Mouse (Mus musculus) heart, embryonic 11.5 days (tissue): ENCODE data around the gene Pla1a. TPM values are rescaled to one million over a fixed set of nuclear protein-coding genes. Genes with fewer than 3 reads are reported as not detected.

Experiments
- ATAC-seq: fragments of 200-750 bp; cut with Nextera tagmentation; replicated peaks from 2 replicates; pipeline ENCODE4 v1.8.0; 2017; ENCODE audit warnings: moderate library complexity; ENCODE audit not compliant: insufficient number of reproducible peaks, low FRiP score, low TSS enrichment
- H3K27ac ChIP-seq: fragments of 300-500 bp; sonication (generic); 2 replicates; pipeline ENCODE4 v1.5.1; 2014; ENCODE audit warnings: mild to moderate bottlenecking, low read depth, low read length
- H3K27me3 ChIP-seq: fragments of 300-500 bp; sonication (generic); 2 replicates; pipeline ENCODE4 v1.6.1; 2014; ENCODE audit warnings: mild to moderate bottlenecking, low read length, mixed read lengths; ENCODE audit not compliant: control insufficient read depth, insufficient read depth
- H3K36me3 ChIP-seq: fragments of 300-500 bp; sonication (generic); 2 replicates; pipeline ENCODE4 v1.6.1; 2014; ENCODE audit warnings: mild to moderate bottlenecking, low read length, moderate library complexity, mixed read lengths; ENCODE audit not compliant: control insufficient read depth, insufficient read depth
- H3K4me1 ChIP-seq: fragments of 300-500 bp; sonication (generic); 2 replicates; pipeline ENCODE4 v1.6.1; 2014; ENCODE audit warnings: low read length; ENCODE audit not compliant: control insufficient read depth, insufficient read depth
- H3K4me2 ChIP-seq: fragments of 300-500 bp; sonication (generic); 2 replicates; pipeline ENCODE4 v1.6.1; 2014; ENCODE audit warnings: mild to moderate bottlenecking, moderate library complexity
- H3K4me3 ChIP-seq: fragments of 300-500 bp; sonication (generic); 2 replicates; pipeline ENCODE4 v1.5.1; 2014; ENCODE audit warnings: low read depth, low read length
- H3K9ac ChIP-seq: fragments of 300-500 bp; sonication (generic); 2 replicates; pipeline ENCODE4 v1.6.1; 2014; ENCODE audit warnings: mild to moderate bottlenecking, low read depth, low read length, moderate library complexity
- H3K9me3 ChIP-seq: fragments of 300-500 bp; sonication (generic); replicated peaks from 2 replicates; pipeline ENCODE4 v1.6.1; 2016; ENCODE audit warnings: low read length; ENCODE audit not compliant: control insufficient read depth
- WGBS: fragments of 180-500 bp; shearing (Covaris S2); extraction: QIAGEN DNeasy Blood & Tissue Kit; methylation state at CpG from one replicate; pipeline ENCODE4 v1.1.7; 2014; ENCODE audit not compliant: insufficient replicate concordance; 5-methylcytosine and 5-hydroxymethylcytosine counted together
- polyA plus RNA-seq: library from polyadenylated mRNA; unstranded; fragments of >200 nt; fragmentation: Nextera tagmentation; extraction: Ambion mirVana; gene quantifications from 2 replicates; pipeline ENCODE4 v1.2.1, GENCODE M21; 2014

Gene Pla1a
- polyA plus RNA-seq, 1 experiment from 2014 or later: 0.43 TPM

DNA sequence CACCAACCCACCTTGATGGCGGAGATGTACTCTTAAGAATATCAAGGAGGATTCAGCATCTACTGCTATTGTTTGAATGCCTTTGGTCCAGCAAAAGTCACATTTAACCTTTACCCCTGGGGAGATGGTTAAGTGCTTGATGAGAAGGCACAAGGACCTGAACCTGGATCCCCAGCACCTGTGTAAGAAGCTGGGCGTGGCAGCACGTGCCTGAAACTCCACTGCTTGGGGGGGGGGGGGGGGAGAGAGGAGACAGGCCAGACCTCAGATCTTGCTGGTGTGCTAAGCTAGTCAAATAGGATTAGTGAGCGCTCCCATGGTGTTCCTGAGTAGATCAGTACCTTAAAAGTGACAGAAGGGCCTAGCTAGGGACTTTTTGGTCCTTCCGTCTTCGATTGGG lies 31.5 kb downstream of the Pla1a start:
- Histone ChIP-seq H3K4me3 (no peak overlapping the region), H3K27ac (no peak overlapping the region), H3K4me2 (no peak overlapping the region), H3K27me3 (no peaks in the 10 kb centered on the region), H3K9ac (no peak overlapping the region), H3K9me3 (no peaks in the 10 kb centered on the region), H3K4me1 (peaks cover 12% of the 10 kb centered on the region), H3K36me3 (no peaks in the 10 kb centered on the region)
- WGBS: 66% methylated on average over 6 of the region's 6 CpGs
- ATAC-seq: no peak

DNA sequence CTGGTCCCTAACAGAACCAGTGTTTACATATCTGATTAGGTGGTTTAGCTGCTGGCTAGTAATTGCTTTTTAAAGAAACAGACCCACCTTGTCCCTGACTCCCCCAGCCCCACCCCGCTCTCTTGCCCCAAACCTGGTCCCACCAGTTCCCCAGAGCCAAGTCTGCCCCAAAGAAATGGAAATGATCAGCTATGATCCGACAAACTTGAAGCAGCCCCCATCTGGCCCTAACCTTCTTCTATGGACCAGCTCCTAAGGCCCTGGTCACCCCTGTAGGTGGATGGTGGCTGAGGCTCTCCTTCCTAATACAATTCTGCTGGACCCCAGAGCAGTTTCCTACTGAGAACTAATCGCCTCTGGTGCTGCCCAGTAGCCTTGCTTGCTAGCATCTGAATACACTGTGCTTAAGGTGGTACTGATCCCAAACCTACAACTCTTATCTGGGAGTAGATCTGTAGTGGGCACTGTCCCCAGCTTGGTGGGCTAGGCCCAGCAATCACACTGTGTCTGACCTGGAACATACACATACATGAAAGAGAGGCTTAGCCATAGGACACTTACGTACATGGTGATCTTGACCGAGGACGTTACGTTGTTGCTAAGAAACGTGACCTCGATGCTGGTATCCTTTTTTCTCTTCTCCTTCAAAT lies 32.5 kb downstream of the Pla1a start:
- H3K4me1 ChIP-seq: peaks cover 14% of the 10 kb centered on the region
- no peaks in the 10 kb centered on the region for H3K9me3 ChIP-seq
- peak; percentile 39 for ATAC-seq
- H3K27me3 ChIP-seq: no peaks in the 10 kb centered on the region
- no peak overlapping the region for H3K27ac ChIP-seq
- no peaks in the 10 kb centered on the region for H3K36me3 ChIP-seq
- peak overlapping the region; percentile 5 for H3K4me3 ChIP-seq
- peak overlapping the region; percentile 61 for H3K4me2 ChIP-seq
- WGBS: 70% methylated on average over 9 of the region's 9 CpGs
- peak overlapping the region; percentile 25 for H3K9ac ChIP-seq

DNA sequence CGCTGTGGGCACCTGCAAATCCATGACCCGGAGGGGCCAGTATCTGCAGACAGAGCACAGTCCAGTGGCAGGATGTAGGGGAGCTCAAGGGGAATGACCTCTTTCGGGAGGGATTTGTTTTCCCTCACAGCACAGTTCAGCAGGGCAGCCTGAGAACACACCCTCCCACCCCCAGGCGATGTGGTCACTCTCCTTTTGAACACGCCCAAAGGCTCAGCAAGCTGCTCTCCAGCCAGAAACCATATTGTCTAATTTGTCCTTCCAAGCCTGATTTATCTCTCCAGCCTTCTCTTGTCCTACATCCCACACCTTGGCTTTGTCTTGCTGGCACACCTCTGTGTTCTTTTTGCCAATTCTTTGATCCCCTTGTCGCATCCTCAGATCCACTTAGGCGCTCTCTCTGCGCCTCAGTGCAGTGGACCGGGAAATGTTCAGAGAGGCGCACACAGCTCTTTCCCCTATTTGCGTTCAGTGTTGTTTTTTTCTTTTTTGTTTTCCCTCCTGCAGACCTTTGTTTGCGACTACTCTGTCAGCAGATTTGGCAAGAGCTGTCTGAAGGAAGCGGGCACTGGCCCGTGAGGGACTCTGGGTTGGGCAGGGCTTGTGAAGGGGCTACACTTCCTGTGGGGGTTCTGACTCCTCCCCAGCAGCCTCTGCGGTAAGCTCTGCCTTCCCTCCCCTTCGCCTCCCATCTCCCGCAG lies 33.3 kb downstream of the Pla1a start:
- Histone ChIP-seq H3K4me2 (peak overlapping the region; percentile 61), H3K4me1 (peaks cover 14% of the 10 kb centered on the region), H3K4me3 (peak overlapping the region; percentile 5), H3K36me3 (no peaks in the 10 kb centered on the region), H3K27ac (no peak overlapping the region), H3K9me3 (no peaks in the 10 kb centered on the region), H3K27me3 (no peaks in the 10 kb centered on the region), H3K9ac (peak overlapping the region; percentile 25)
- peak; percentile 72; the same call in 1 of the 2 replicates for ATAC-seq
- 13% methylated on average over 17 of the region's 17 CpGs for WGBS

DNA sequence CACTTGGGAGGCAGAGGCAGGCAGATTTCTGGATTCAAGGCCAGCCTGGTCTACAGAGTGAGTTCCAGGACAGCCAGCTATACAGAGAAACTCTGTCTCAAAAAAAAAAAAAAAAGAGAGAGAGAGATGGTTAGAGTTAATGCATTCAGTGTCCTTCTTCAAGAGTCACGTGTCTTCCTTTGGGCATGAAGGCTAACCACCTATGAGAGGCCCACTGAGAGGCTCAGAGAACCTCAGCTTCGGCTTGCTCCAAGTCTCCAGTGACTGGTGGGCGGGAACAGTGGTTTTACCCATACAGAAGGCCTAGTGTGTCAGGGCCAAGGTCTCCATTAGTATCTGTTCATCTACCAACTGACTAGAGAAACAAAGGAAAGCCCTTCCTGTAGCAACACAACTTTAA lies 33.9 kb downstream of the Pla1a start:
- Histone ChIP-seq H3K27ac (no peak overlapping the region), H3K4me2 (peak overlapping the region; percentile 61), H3K27me3 (no peaks in the 10 kb centered on the region), H3K9ac (no peak overlapping the region; the same call in 1 of the 2 replicates), H3K4me3 (no peak overlapping the region), H3K9me3 (no peaks in the 10 kb centered on the region), H3K4me1 (peaks cover 14% of the 10 kb centered on the region), H3K36me3 (no peaks in the 10 kb centered on the region)
- no peak for ATAC-seq
- 75% methylated on average over 3 of the region's 3 CpGs for WGBS

DNA sequence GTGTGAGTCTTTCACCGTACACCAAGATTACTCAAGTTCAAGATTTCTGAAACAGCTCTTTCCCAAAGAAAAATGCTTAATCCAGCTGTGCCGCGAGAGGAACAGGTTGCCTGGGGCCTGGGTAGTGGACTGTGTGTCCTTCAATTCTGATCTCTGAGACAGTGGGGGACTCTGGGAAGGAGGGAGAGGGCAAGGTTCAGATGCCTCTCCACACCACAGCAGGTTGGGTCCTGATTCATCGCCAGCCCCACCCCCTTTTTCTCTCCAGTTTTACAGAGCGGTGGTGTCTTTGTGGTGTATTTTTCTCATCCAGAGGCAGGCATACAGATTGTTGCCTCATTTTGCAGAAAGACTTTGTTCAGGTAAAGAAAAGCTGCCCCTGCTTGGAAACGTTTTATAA lies 34.7 kb downstream of the Pla1a start:
- H3K27me3 ChIP-seq: no peaks in the 10 kb centered on the region
- no peak overlapping the region for H3K4me3 ChIP-seq
- H3K4me2 ChIP-seq: no peak overlapping the region
- WGBS: 87% methylated on average over 6 of the region's 6 CpGs
- H3K4me1 ChIP-seq: peaks cover 14% of the 10 kb centered on the region
- no peak overlapping the region for H3K9ac ChIP-seq
- no peak overlapping the region for H3K27ac ChIP-seq
- no peak for ATAC-seq
- H3K36me3 ChIP-seq: no peaks in the 10 kb centered on the region
- no peaks in the 10 kb centered on the region for H3K9me3 ChIP-seq

DNA sequence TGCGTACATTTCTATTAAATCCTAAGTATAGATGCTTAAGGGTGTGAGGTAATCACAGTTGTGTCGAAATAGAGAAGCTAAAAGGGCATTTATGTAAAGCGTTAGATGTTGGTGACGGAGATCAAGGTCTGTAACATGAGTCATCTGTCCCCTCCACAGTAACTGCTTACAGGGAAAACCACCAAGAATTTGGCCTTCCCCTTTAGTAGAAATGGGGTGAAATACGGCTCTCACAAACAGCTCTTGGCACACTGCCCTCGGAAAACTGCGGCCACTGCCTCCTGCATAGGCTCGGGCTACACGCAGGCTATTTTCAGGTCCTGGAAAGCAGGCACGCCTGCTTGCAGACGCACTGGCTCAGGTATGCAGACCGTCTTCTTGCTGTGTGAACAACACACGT lies 36.8 kb downstream of the Pla1a start:
- Histone ChIP-seq H3K9me3 (no peaks in the 10 kb centered on the region), H3K27me3 (no peaks in the 10 kb centered on the region), H3K4me1 (peaks cover 14% of the 10 kb centered on the region), H3K36me3 (no peaks in the 10 kb centered on the region), H3K9ac (no peak overlapping the region), H3K27ac (no peak overlapping the region), H3K4me3 (no peak overlapping the region), H3K4me2 (peak overlapping the region; percentile 32)
- no peak for ATAC-seq
- 51% methylated on average over 13 of the region's 13 CpGs for WGBS

DNA sequence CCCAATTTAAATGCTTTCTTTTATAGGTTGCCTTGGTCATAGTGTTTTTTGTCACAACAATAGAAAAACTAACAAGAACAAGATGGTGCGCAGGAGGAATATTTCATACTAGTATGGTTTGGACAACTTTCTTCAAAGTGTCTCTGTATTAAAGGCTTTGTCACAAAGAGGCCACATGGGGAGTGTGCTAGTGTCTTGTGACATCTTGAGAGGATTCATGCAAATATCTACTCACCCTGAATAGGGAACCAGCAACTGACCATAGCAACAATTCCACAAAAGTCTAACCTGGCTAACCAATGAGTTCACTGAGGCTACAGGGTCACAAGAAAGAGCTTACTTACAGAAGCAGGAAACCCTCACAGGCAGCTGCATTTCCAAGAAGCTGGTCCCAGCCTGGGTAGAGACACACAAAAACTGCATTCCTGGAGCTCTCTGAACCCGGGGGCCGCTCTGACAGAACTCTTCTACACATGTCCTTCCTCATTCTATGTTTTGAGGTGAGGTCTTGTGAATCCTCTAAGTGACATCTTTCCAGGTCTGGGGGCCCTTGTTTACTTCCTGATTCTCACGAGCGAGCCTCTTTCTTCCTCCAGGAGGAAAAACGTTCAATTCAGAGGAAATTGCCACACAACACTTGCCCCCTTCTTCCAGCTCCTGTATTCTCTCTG lies 37.8 kb downstream of the Pla1a start:
- Histone ChIP-seq H3K27me3 (no peaks in the 10 kb centered on the region), H3K4me1 (peaks cover 11% of the 10 kb centered on the region), H3K9ac (no peak overlapping the region), H3K36me3 (no peaks in the 10 kb centered on the region), H3K9me3 (no peaks in the 10 kb centered on the region), H3K4me3 (no peak overlapping the region), H3K27ac (no peak overlapping the region), H3K4me2 (no peak overlapping the region)
- 65% methylated on average over 6 of the region's 6 CpGs for WGBS
- no peak for ATAC-seq

DNA sequence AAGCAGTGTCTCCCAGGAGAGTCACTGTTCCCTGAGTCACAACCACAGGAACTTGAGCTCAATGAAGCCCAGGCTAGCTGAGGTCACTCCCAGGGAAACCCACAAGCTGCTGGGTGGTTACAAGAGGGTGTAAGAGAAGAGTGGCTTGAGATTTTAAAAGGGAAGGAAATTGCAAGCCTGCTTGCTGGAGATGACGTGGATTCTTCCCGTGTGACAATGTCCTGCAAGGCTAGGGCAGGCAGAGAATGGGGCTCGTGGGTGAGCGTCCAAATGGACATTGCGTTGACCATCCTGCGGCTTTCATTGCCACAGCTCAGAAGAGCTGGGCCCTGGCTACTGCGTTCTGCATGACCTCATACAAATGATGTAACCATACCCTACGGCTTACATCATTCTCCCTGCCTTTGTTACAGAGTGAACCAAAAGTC lies 38.7 kb downstream of the Pla1a start:
- H3K4me3 ChIP-seq: no peak overlapping the region
- no peak overlapping the region for H3K9ac ChIP-seq
- WGBS: 78% methylated on average over 8 of the region's 8 CpGs
- H3K4me2 ChIP-seq: no peak overlapping the region
- H3K36me3 ChIP-seq: no peaks in the 10 kb centered on the region
- H3K9me3 ChIP-seq: no peaks in the 10 kb centered on the region
- peaks cover 6% of the 10 kb centered on the region for H3K4me1 ChIP-seq
- no peak overlapping the region for H3K27ac ChIP-seq
- no peak for ATAC-seq
- H3K27me3 ChIP-seq: no peaks in the 10 kb centered on the region
